26 mouse cellular contexts compared by ENCODE assay signal in the genomic region with DNA sequence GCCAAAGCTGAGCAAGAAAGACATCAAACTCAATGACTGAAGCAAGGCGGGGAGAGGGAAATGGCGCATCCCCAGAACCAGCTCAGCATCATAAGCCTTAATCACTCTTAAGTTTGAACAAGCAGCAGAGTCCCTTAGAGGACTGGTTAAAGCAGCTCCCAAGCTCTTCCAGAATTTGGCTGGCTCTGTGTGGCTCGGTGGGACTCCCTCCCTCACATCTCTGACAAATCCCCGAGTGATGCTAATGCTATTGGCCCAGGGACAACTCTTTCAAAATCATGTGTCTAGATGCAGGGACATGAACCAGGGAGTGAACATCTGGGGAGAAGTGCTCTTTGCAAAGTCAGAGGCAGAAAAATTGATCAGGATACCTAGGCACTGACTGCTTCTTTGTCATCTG. TPM values are rescaled to one million over a fixed set of nuclear protein-coding genes. Genes with fewer than 3 reads are reported as not detected.
DNase-seq lines count a peak whose midpoint lies in the region; ATAC-seq and TF ChIP-seq lines count a peak whose summit lies in the region.
"Had no signal": no experiment of that assay in that cellular context is flagged by ENCODE, and none has a peak within 500 bp of the region (broad histone marks: within the 10 kb centered on the region; RNA-seq: fewer than 3 reads in every experiment).

No protein-coding gene starts in this region.

- no peaks in the 10 kb centered on the region for H3K36me3 ChIP-seq in heart, embryonic 10.5 days
- H3K36me3 ChIP-seq: embryonic facial prominence, embryonic 13.5 days; heart, embryonic 13.5 days; midbrain, embryonic 12.5 days; stomach, embryonic 15.5 days had no signal

- TF ChIP-seq POLR2A in brain, embryonic 14.5 days (IDR thresholded peaks at IDR 0.05; ENCODE audit: borderline replicate concordance, extremely low read depth, insufficient read depth, insufficient read length, poor library complexity, severe bottlenecking) = no peak

- no peaks in the 10 kb centered on the region for H3K9me3 ChIP-seq in heart, embryonic 10.5 days
- H3K9me3 ChIP-seq: embryonic facial prominence, embryonic 13.5 days; heart, embryonic 13.5 days; midbrain, embryonic 12.5 days; stomach, embryonic 15.5 days had no signal

- H3K27me3 ChIP-seq in heart, embryonic 10.5 days (ENCODE audit: insufficient read depth, poor library complexity, severe bottlenecking) = no peaks in the 10 kb centered on the region; the same call in 1 of the 2 replicates
- H3K27me3 ChIP-seq: embryonic facial prominence, embryonic 13.5 days; midbrain, embryonic 12.5 days; Patski; stomach, embryonic 15.5 days had no signal

- H3K27ac ChIP-seq in heart, embryonic 10.5 days = no peak overlapping the region
- H3K27ac ChIP-seq: heart, embryonic 13.5 days; hindbrain, embryonic 14.5 days; kidney, postnatal 0 days; midbrain, embryonic 12.5 days; stomach, embryonic 15.5 days had no signal

- WGBS in heart, embryonic 10.5 days = 70% methylated on average over 4 of the region's 4 CpGs

- peak; percentile 60 for ATAC-seq in frontal cortex, adult (ENCODE audit: low TSS enrichment)
- ATAC-seq: forebrain, embryonic 14.5 days; Patski had no signal

- peaks cover 19% of the 10 kb centered on the region for H3K4me1 ChIP-seq in heart, embryonic 10.5 days
- H3K4me1 ChIP-seq: stomach, embryonic 15.5 days had no signal

- TF ChIP-seq CTCF in brain, embryonic 14.5 days (IDR thresholded peaks at IDR 0.05; ENCODE audit: borderline replicate concordance, extremely low read depth, insufficient read depth, insufficient read length) = no peak

- DNase-seq in frontal cortex, postnatal 25 days (ENCODE audit: low spot score in 2 of 2) = no peak
- DNase-seq in heart, adult 8-10 months (ENCODE audit: low spot score) = peak; percentile 25
- no peak for DNase-seq in heart, embryonic 10.5 days (ENCODE audit: low spot score)
- peak; percentile 14 for DNase-seq in 3T3-L1 (ENCODE audit: low read depth, low spot score)
- DNase-seq in brain, embryonic 14.5 days (ENCODE audit: low read depth) = peak; percentile 32
- DNase-seq in adrenal gland, adult (ENCODE audit: inconsistent age in 2 of 2, low spot score in 1 of 2) = no peak
- no peak for DNase-seq in liver
- DNase-seq: adrenal gland, adult 8-10 months; cerebellum, postnatal 25 days; kidney, adult 2 months; left cerebral cortex, postnatal 4 days; retina, postnatal 1 day; right cerebral cortex, postnatal 25 days; thymus, postnatal 25 days had no signal

- no peak overlapping the region for H3K4me3 ChIP-seq in heart, embryonic 10.5 days
- H3K4me3 ChIP-seq: embryonic facial prominence, embryonic 13.5 days; heart, embryonic 13.5 days; midbrain, embryonic 12.5 days; stomach, embryonic 15.5 days had no signal

RNA-seq across cellular contexts. Expression of gene Pitpnm3, which starts 36.4 kb away (rescaled TPM):
- 1 to 10 TPM; 1.1 to 2.1 (median 1.9) TPM for total RNA-seq in heart, adult 8-10 months (2022)
- polyA plus RNA-seq in heart, embryonic 10.5 days (2016; fragmentation: Nextera tagmentation; extraction: Ambion mirVana) = 0.09 and 0.20 TPM in 2 replicates
- polyA plus RNA-seq in brain, embryonic 14.5 days (2012; rRNA removed) = 8.2 and 13.0 TPM in 2 replicates
- total RNA-seq: megakaryocyte progenitor cell, adult 5-6 weeks; monocyte, adult 5-6 weeks had no signal

RNA-seq across cellular contexts. Expression of gene Pimreg, which starts 57.3 kb away (rescaled TPM):
- total RNA-seq in heart, adult 8-10 months (2022) = 1 to 10 TPM in 1 of 4 experiments, under 1 TPM in 2, not detected in 1; 0.41 to 1.4 (median 0.65) TPM
- 121 and 150 TPM in 2 replicates for polyA plus RNA-seq in heart, embryonic 10.5 days (2016; fragmentation: Nextera tagmentation; extraction: Ambion mirVana)
- 29.9 and 53.4 TPM in 2 replicates for polyA plus RNA-seq in brain, embryonic 14.5 days (2012; rRNA removed)
- total RNA-seq: liver, adult 2 months; monocyte, adult 5-6 weeks had no signal

Comparison
In these comparisons a context has a peak if more than half of its experiments do, and no peak if none do; other contexts are left out.
1. DNase-seq: peak in heart, adult 8-10 months (single experiment), 3T3-L1 (single experiment) and brain, embryonic 14.5 days (single experiment); none in frontal cortex, postnatal 25 days (0 of 2), heart, embryonic 10.5 days (single experiment), adrenal gland, adult (0 of 2) and liver (single experiment).